Mouse (Mus musculus): Measurements from ENCODE around the gene Gm28043.

GRCm38 (mm10) chr17:29731953-29732325, 117.3 kb downstream of the Gm28043 start:
- TF ChIP-seq CTCF (IDR thresholded peaks at IDR 0.05; ENCODE audit: low read depth) (no peak), EP300 (optimal IDR thresholded peaks at IDR 0.05) (no peak)

All from stomach, postnatal 0 days (tissue).